Mouse (Mus musculus) fat pad, adult 2 months (tissue): ENCODE data around the gene Slc2a9.

Source experiments
- DNase-seq: peaks from one replicate; pipeline ENCODE4 v3.0.0-alpha.2; 2011; ENCODE audit warnings: low read depth, low spot score; ENCODE audit errors: extremely low read depth

Slc2a9 gene

GRCm38 (mm10) chr5:38388420-38388823, 114.5 kb downstream of the Slc2a9 start:
- DNase-seq, result no peak

- DNase-seq, result no peak
These were observed 123.0 kb downstream of the Slc2a9 start for GRCm38 (mm10) chr5:38379970-38380369.

GRCm38 (mm10) chr5:38372369-38372768, 130.6 kb downstream of the Slc2a9 start:
- no peak for DNase-seq

DNA sequence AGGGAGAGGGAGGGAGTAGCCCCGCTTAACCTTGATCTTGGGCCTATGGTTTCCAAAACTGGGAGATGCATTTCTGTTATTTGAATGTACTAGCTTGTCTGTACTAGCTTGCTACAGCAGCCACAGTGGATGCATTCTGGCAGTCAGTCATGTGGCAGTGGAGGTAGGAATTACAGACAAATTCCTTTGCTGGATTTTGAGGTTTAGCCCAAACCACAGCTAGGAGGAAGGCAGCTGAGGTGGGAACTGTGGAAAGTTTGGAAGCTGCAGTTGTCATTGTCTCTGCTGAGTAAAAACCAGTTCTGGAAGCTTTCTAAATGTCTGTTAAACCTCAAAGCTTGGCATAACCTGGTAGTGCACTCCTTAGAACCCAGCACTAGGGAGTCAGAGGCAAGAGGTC, 131.6 kb downstream of the Slc2a9 start:
- DNase-seq, result no peak

GRCm38 (mm10) chr5:38366650-38367470, 136.1 kb downstream of the Slc2a9 start:
- no peak for DNase-seq

GRCm38 (mm10) chr5:38365521-38365920, 137.4 kb downstream of the Slc2a9 start:
- no peak for DNase-seq

GRCm38 (mm10) chr5:38364396-38364795, 138.5 kb downstream of the Slc2a9 start:
- DNase-seq, result no peak

DNA sequence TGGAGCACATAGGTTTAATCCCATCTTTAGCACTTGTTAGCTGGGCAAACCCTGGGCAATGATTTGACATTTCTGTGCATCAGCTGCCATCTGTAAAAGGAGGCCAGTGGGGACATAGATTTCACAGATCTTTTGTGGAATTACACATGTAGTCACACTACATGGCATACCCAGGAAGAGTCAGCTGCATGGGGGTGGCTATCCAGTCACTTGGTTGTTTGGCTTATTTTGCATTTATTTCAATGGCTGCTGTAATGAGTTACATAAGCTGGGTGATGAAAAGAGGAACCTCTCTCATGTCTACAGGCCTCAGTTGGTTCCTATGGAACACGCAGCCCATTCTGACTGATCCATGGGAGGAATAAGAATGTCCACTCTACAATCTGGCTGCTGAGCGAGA, 143.2 kb downstream of the Slc2a9 start:
- DNase-seq, result no peak

GRCm38 (mm10) chr5:38356927-38357326, 146.0 kb downstream of the Slc2a9 start:
- no peak for DNase-seq

- no peak for DNase-seq
These were observed 152.5 kb downstream of the Slc2a9 start for GRCm38 (mm10) chr5:38350351-38350929.

- DNase-seq, result no peak
These were observed 156.1 kb downstream of the Slc2a9 start for GRCm38 (mm10) chr5:38346646-38347432.

- no peak for DNase-seq
These were observed 159.8 kb downstream of the Slc2a9 start for GRCm38 (mm10) chr5:38343101-38343500.

DNA sequence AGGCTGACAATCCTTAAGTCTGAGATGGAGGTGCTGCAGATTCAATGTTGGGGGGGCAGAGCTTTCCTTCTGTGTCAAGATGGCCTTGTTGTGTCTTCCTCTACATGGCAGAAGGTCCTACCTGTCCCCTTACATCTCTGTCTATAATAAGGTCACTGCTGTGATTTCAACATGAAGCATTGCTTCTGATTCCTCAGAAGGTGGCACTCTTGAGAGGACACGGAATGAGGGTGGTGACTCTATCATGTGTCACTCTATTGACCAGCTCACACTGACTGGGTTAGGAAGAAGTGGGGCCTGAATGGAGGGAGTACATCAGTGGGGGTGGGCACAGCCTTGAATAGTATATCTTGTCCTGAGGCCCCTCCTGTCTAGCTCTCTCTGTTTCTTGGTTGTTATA, 168.4 kb downstream of the Slc2a9 start:
- no peak for DNase-seq

GRCm38 (mm10) chr5:38333381-38333780, 169.6 kb downstream of the Slc2a9 start:
- no peak for DNase-seq

- DNase-seq, result no peak
These were observed 183.8 kb downstream of the Slc2a9 start, which contains the start of gene Drd5 for GRCm38 (mm10) chr5:38318966-38319786. Gene Drd5, plus strand, starts transcription at chr5:38319367.

DNA sequence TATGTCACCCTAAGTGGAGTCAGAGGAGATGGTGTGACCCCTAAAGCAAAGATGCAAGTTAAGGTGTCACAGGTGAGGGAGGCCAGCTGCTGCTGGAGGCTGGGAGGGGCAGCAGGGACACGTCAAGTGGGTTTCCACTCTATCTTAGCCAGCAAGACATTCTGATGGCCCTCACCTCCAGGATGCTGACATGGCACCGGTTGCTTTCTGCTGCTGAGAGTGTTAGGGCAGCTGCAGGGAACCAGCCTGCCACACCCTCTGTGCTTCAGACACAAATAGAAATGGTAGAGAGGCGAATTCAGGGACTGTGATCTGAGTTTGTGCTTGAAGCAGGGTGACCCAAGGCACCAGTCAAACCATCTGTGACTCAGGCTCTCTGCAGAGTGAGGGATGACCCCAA, 193.1 kb downstream of the Slc2a9 start:
- DNase-seq, result no peak

DNA sequence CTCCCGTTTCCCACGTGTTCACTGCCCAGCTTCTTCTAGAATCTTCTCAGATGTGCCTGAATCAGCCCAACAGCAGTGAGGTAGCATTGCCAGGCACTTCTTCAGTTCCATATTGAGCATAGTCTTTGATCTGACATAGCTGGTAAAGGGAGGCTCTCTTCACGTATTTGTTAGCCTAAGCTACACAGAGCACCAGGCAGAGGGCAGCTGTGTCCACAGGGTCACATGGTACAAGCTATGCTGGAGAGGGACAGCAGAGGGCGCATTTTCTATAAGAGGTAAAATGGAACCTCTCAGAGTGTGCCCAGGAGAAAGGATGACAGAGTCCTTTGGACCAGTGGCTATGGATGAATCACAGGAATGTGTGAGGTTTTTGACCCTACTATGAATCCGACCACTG, 194.1 kb downstream of the Slc2a9 start:
- DNase-seq, result no peak

DNA sequence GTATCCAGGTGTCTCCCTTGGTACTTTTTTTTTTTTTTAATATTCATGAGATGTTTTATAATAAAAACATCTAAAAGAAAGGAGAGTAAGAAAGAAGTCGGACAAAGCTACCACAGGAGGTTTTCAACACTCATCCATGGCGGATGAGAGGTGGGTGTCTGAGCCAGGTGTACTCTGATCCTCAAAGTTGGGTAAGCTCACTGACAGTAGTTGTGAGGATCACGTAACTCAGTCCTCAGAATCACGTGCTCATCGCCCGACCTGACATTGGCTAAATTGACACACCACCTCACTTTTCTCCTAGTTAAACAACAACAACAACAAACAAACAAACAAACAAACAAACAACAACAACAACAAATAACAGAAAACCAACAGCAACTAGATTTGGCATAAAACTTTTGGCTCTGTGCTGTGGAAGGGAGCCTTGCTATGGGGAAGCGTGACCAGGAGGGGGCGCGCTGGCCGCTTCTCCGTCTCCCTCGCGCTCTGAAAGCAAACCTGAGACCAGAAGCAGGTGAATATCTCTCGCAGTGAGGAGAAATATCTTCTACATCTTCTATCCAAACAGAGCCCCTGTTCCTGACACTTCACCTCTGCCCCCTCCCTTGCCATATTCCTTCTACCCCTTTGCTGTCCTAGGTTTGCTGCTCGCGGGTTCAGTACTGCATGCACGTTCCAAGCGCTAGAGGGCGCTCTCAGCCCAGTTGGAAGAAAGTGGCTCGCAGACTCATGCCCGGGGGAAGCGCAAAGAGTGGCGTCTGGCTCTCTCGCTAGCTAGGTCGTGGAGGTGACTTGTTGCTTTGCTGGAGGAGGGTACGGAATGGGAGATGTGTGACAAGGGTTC, 195.5 kb downstream of the Slc2a9 start:
- peak; percentile 3 for DNase-seq

- no peak for DNase-seq
These were observed 197.7 kb downstream of the Slc2a9 start for GRCm38 (mm10) chr5:38305241-38305640.

- no peak for DNase-seq
These were observed 200.3 kb downstream of the Slc2a9 start for GRCm38 (mm10) chr5:38302651-38303050.
